Mouse (Mus musculus) embryo, embryonic 9.5 days (tissue): ENCODE data around the gene Emc1.

Source experiments
- DNase-seq: peaks from one replicate; pipeline ENCODE4 v3.0.0-alpha.2; 2017; ENCODE audit errors: extremely low spot score

Emc1 gene

DNA sequence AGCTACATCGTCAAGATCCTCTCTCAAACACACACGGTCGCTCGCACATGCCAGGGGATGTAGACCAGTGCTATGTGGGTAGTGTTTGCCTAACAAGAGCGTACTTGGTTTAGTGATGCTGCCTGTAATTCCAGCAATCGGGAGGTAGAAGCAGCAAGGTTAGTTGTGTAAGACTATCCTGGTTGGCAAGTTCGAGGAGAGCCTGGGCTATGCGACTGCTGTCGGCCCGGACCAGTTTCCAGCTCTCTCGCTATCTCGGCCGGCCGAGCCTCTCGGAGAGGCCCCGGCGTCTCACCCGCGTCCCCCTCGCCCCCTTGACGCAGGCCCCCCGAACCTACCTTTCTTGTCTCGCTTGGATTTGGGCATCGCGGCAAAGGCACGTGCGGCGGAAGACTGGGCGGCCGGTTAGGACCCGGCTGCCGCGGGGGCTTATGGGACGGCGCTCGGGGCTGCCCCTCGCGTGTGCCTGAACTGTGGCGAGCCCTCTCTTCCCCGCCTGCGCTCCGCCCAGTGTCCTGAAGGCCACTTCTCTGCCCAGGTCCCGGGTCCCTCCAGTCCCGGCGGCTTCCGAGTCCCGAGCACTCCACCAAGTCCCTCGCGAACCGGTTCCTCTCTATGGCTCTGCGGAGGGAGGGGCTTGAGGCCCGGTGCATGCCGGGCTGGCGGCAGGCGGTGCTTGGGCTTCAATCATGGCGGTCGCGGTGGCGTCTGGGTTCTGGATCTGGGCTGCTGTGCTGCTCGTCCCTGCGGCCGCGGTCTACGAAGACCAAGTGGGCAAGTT, at the start of gene Emc1, which contains the start of the genes Mrto4 and Ubr4:
Gene Emc1, plus strand, starts transcription at position 657 of the 781 bp plus-strand sequence.
Gene Mrto4, minus strand, starts transcription at position 646 of the 781 bp plus-strand sequence.
Gene Ubr4, plus strand, starts transcription at position 679 of the 781 bp plus-strand sequence.
- DNase-seq = peak; percentile 89

GRCm38 (mm10) chr4:139305521-139305920, 46.9 kb upstream of the Emc1 start:
- no peak for DNase-seq

- DNase-seq = no peak
Measured at GRCm38 (mm10) chr4:139307916-139308315, 44.5 kb upstream of the Emc1 start.

GRCm38 (mm10) chr4:139309651-139310050, 42.7 kb upstream of the Emc1 start:
- no peak for DNase-seq

- peak; percentile 95 for DNase-seq
Measured at GRCm38 (mm10) chr4:139310171-139310898, 42.1 kb upstream of the Emc1 start, which contains the start of the genes Pqlc2 and Akr7a5. Gene Pqlc2, minus strand, starts transcription at chr4:139310708. Gene Akr7a5, plus strand, starts transcription at chr4:139310744.

- peak; percentile 16 for DNase-seq
Measured at GRCm38 (mm10) chr4:139310899-139311701, 41.3 kb upstream of the Emc1 start.

- DNase-seq = no peak
Measured at GRCm38 (mm10) chr4:139311707-139312106, 40.7 kb upstream of the Emc1 start.

- no peak for DNase-seq
Measured at GRCm38 (mm10) chr4:139312632-139313031, 39.8 kb upstream of the Emc1 start.

GRCm38 (mm10) chr4:139318449-139318848, 33.9 kb upstream of the Emc1 start:
- no peak for DNase-seq

DNA sequence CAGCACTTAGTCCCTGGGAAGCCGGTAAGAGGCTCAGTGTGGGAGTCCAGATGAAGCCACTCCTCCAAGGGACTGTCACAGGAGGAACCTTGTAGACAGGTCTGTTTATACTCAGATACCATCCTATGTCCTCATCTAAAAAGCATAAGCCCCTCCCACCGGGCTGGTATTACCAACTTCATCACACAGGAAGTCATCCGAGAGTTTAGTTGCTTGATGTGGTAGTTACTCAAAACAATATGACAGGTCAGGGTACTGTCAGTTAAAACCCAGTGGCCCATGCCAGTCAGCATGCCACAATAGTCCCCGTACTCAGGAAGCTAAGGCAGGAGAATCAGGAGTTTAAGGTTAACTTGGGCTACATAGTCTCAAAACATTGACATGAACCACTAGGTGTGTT, 32.6 kb upstream of the Emc1 start:
- DNase-seq = no peak

GRCm38 (mm10) chr4:139330605-139331004, 21.8 kb upstream of the Emc1 start:
- DNase-seq = peak; percentile 82

DNA sequence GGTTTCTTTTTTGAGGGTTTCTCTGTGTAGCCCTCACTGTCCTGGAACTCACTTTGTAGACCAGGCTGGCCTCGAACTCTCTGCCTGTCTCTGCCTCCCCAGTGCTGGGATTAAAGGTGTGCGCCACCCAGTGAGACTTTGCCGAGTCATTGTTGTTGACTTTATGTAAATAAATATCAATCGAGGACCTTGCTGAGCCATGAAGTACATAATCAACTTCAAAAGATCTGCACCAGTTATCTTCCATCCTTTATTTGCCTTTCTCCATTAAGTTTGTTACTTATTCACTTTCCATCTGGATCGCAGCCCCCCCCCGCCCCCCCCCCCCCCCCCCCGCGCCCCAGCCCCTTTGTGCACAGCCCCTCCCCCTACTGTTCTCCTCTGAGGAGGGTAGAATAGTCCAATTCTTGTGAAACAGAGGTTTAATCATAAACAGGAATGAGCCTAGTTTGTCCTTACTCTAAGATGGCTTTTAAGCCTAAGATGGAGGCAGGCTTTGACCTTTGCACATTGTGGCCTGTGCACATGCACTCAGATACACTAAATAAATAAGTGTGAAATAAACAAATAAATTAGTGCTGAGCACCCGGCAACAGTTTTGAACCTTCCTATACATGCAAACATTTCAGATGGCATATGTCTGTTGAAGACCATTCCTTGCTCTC, 17.6 kb upstream of the Emc1 start:
- DNase-seq = no peak

- DNase-seq = no peak
Measured at GRCm38 (mm10) chr4:139335507-139335906, 16.9 kb upstream of the Emc1 start.

GRCm38 (mm10) chr4:139336822-139337483, 15.4 kb upstream of the Emc1 start:
- DNase-seq = peak; percentile 75

- no peak for DNase-seq
Measured at GRCm38 (mm10) chr4:139338145-139338544, 14.2 kb upstream of the Emc1 start.

DNA sequence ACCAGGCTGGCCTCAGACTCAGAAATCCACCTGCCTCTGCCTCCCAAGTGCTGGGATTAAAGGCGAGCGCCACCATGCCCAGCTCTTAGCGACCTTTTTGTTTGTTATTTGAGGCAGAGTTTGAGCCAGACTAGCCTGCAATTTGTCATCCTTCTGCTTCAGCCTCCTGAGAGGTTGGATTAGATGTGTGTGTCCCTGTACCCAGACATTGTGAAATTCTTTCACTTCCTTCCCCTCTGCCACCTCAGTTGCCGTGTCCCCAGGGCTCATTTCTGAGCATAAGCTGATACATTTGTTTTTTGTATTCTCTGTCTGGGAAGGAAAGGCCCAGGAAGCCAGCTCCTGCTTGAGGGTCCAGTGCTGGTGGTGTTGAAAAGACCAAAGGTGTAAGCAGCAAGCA, 11.6 kb upstream of the Emc1 start:
- DNase-seq = no peak

DNA sequence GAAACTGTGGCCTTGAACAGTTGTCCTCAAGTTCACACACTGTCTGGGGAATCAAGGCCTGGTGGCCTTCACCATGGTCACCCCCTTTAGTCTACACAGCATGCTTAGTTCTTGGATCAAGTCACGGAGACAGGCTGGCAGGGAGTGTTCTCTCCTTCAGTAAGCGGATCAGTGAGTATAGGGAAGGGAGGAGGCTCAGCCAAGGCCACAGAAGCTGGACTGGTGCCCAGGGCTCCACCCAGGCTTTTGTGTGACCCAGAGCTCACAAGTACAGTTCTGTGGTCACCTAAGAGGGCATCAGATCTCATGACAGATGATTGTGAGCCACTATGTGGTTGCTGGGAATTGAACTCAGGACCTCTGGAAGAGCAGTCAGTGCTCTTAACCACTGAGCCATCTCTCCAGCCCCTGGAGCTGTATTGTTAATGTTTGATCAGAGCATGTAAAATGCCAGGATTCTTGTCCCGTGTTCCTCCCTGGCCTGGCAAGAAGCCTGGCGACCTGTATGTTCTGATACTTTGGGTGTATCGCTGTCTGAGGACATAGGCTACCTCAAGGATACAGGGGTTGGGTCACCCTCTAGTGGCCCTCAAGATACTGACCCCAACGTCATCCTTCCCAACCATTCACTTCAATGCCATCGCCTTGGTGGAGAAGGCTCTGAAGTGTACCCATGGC, 10.7 kb upstream of the Emc1 start:
- no peak for DNase-seq

GRCm38 (mm10) chr4:139343718-139344117, 8.7 kb upstream of the Emc1 start:
- DNase-seq = no peak

DNA sequence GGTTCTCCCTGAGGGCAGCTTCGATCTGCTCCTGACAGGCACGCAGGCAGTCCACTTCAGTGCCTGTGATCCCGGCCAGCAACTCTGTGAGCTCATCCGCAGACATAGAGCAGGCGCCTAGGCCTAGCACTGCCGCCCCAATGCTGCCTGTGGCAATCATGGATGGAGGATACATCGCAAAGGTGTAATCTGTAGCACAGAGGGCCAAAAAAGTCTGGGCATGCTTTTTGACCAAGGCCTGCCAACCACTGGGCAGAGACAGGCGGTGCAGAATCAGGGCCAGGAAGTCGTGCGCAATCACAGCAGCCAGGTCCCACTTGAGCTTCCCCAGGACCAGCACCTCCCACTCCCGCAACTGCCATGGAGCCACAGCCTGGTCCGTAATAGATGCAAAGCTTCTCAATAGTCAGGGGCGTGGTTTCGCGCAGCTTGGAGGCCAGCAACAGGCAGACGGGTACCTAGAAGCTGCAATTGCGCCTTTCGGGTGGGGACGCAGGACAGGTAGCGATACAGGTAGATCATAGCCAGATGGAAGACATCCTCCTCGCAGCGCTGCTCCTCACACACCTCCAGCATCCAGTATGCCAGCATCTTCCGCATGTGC, 6.9 kb upstream of the Emc1 start:
- DNase-seq = no peak

- DNase-seq = no peak
Measured at GRCm38 (mm10) chr4:139352832-139353231, 445 bp downstream of the Emc1 start.
